Comparison of ENCODE assay signal across 11 mouse cellular contexts in genomic region chr6:108307770-108308169, GRCm38 (mm10).
DNase-seq lines count a peak whose midpoint lies in the region; ATAC-seq lines count a peak whose summit lies in the region.
"Had no signal": no experiment of that assay in that cellular context is flagged by ENCODE, and none has a peak within 500 bp of the region (broad histone marks: within the 10 kb centered on the region; RNA-seq: fewer than 3 reads in every experiment).

No protein-coding gene starts in this region.

- H3K27ac ChIP-seq in liver, embryonic 15.5 days (replicated peaks), result no peak overlapping the region
- H3K27ac ChIP-seq in midbrain, embryonic 13.5 days, result no peak overlapping the region
- H3K27ac ChIP-seq: limb, embryonic 12.5 days; neural tube, embryonic 13.5 days had no signal

- H3K27me3 ChIP-seq in megakaryocyte, embryonic 14.5 days (replicated peaks), result no peaks in the 10 kb centered on the region
- H3K27me3 ChIP-seq in liver, embryonic 15.5 days, result no peaks in the 10 kb centered on the region
- no peaks in the 10 kb centered on the region for H3K27me3 ChIP-seq in midbrain, embryonic 13.5 days
- H3K27me3 ChIP-seq: heart, embryonic 15.5 days; limb, embryonic 12.5 days; neural tube, embryonic 13.5 days had no signal

- DNase-seq in frontal cortex, postnatal 14 days (ENCODE audit: low spot score in 2 of 2), result no peak
- peak; percentile 47 for DNase-seq in thymus, postnatal 4 days
- no peak for DNase-seq in frontal cortex, postnatal 10 days (ENCODE audit: low spot score in 2 of 2)

- H3K4me2 ChIP-seq in liver, embryonic 15.5 days, result peak overlapping the region; percentile 56
- no peak overlapping the region for H3K4me2 ChIP-seq in midbrain, embryonic 13.5 days (replicated peaks)
- H3K4me2 ChIP-seq: limb, embryonic 12.5 days; neural tube, embryonic 13.5 days had no signal

- peak overlapping the region; percentile 90 for H3K4me3 ChIP-seq in megakaryocyte, embryonic 14.5 days (replicated peaks)
- peak overlapping the region; percentile 29; the same call in 1 of the 2 replicates for H3K4me3 ChIP-seq in liver, embryonic 15.5 days (replicated peaks)
- H3K4me3 ChIP-seq in midbrain, embryonic 13.5 days (replicated peaks), result no peak overlapping the region
- H3K4me3 ChIP-seq: heart, embryonic 15.5 days; limb, embryonic 12.5 days; neural tube, embryonic 13.5 days had no signal

- H3K9me3 ChIP-seq in megakaryocyte, embryonic 14.5 days, result no peaks in the 10 kb centered on the region
- no peaks in the 10 kb centered on the region for H3K9me3 ChIP-seq in liver, embryonic 15.5 days (replicated peaks)
- no peaks in the 10 kb centered on the region for H3K9me3 ChIP-seq in midbrain, embryonic 13.5 days
- H3K9me3 ChIP-seq: heart, embryonic 15.5 days; limb, embryonic 12.5 days; neural tube, embryonic 13.5 days had no signal

- WGBS in liver, embryonic 15.5 days (ENCODE audit: insufficient replicate concordance), result 78% methylated on average over 6 of the region's 6 CpGs
- 93% methylated on average over 6 of the region's 6 CpGs for WGBS in midbrain, embryonic 13.5 days

- 0 out of 2 replicates have a peak, but pooled peaks have one; percentile 6 for ATAC-seq in frontal cortex, adult (ENCODE audit: low TSS enrichment)
- no peak for ATAC-seq in megakaryocyte, adult 5-6 weeks (ENCODE audit: poor library complexity, severe bottlenecking)
- ATAC-seq in liver, embryonic 15.5 days (ENCODE audit: insufficient read depth), result no peak
- ATAC-seq in midbrain, embryonic 13.5 days, result no peak

- H3K4me1 ChIP-seq in megakaryocyte, embryonic 14.5 days, result peaks cover 60% of the 10 kb centered on the region
- H3K4me1 ChIP-seq in liver, embryonic 15.5 days (replicated peaks), result peaks cover 12% of the 10 kb centered on the region
- H3K4me1 ChIP-seq in midbrain, embryonic 13.5 days (replicated peaks), result peaks cover 15% of the 10 kb centered on the region

- no peak overlapping the region for H3K9ac ChIP-seq in liver, embryonic 15.5 days
- no peak overlapping the region for H3K9ac ChIP-seq in midbrain, embryonic 13.5 days (replicated peaks)
- H3K9ac ChIP-seq: heart, embryonic 15.5 days; limb, embryonic 12.5 days; neural tube, embryonic 13.5 days had no signal

- H3K36me3 ChIP-seq in megakaryocyte, embryonic 14.5 days (replicated peaks; ENCODE audit: low read length), result no peaks in the 10 kb centered on the region
- no peaks in the 10 kb centered on the region for H3K36me3 ChIP-seq in liver, embryonic 15.5 days (replicated peaks)
- H3K36me3 ChIP-seq in midbrain, embryonic 13.5 days, result no peaks in the 10 kb centered on the region
- H3K36me3 ChIP-seq: heart, embryonic 15.5 days; limb, embryonic 12.5 days; neural tube, embryonic 13.5 days had no signal
